Mouse (Mus musculus): ENCODE results near the gene Zfp408. TPM values are rescaled to one million over a fixed set of nuclear protein-coding genes. Genes with fewer than 3 reads are reported as not detected.
"Not testable (repeated sequence)": the region's sequence is repeated elsewhere in the genome, so short reads cannot be mapped to it uniquely, and the experiment has no call there.

Zfp408 gene
- polyA plus RNA-seq, 1 experiment = 52.2 TPM

DNA sequence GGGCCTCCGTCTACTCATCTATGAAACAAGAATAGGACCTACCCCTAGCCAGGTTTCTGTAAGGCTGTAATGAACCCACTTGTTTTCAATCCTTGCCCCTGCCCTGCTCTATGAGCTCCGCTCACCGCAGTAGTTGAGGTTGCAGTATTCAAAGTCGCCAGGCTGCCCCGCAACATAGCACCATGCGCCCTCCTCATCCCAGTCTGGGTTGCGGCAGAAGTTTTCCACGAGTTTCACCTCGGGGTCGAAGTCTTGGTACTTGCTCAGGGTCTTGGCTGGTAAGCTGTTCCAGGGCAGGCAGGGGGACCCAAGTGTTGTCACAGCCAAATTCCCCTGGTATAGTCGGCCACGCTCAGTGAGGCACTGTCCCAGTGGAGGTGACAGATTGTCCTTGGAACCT lies 19.2 kb downstream of the Zfp408 start:
- no peak overlapping the region for H3K27ac ChIP-seq (ENCODE audit: control insufficient read depth, insufficient read depth, low read length)
- no peaks in the 10 kb centered on the region for H3K36me3 ChIP-seq (ENCODE audit: control insufficient read depth, insufficient read depth, low read length)
- WGBS = 94% methylated on average over 12 of the region's 12 CpGs
- H3K4me3 ChIP-seq (ENCODE audit: control insufficient read depth, insufficient read depth, low read length) = no peak overlapping the region
- TF ChIP-seq POLR2A (IDR thresholded peaks at IDR 0.05; ENCODE audit: control insufficient read depth, extremely low read depth, insufficient read depth, low read length, poor library complexity) (no peak), CTCF (IDR thresholded peaks at IDR 0.05; ENCODE audit: borderline replicate concordance, control insufficient read depth, extremely low read depth, insufficient read depth, low read length, poor library complexity) (no peak)
- H3K4me1 ChIP-seq (replicated peaks; ENCODE audit: control insufficient read depth, insufficient read depth, low read length) = peaks cover 35% of the 10 kb centered on the region
- no peaks in the 10 kb centered on the region for H3K27me3 ChIP-seq (ENCODE audit: control insufficient read depth, insufficient read depth, low read length)
- DNase-seq = no peak

DNA sequence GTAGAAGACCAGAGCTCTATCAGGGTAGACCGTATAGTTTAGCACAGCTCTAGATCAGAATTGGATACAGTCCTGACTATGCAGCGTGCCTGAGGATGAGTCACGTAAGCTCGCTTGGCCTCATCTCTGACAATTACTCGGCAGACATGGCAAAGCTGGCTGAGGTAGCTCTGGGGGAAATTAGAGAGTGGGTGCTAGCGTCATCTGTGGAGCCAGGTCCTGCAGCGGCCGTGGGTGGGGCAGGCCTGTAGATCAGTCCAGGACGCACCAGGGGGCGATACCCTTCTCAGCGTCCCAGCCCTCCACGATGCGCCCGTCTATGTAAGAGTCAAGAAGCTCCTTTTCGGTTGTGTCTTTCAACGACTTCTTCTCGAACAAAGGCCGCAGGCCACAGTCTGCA lies 19.9 kb downstream of the Zfp408 start:
- 83% methylated on average over 18 of the region's 18 CpGs for WGBS
- peak; percentile 24 for DNase-seq
- H3K27me3 ChIP-seq (ENCODE audit: control insufficient read depth, insufficient read depth, low read length) = no peaks in the 10 kb centered on the region
- no peak overlapping the region for H3K4me3 ChIP-seq (ENCODE audit: control insufficient read depth, insufficient read depth, low read length)
- TF ChIP-seq CTCF (IDR thresholded peaks at IDR 0.05; ENCODE audit: borderline replicate concordance, control insufficient read depth, extremely low read depth, insufficient read depth, low read length, poor library complexity) = peak; percentile 42; the same call in 1 of the 2 replicates
- 0 out of 2 replicates have a peak, but pooled peaks have one; percentile 26 for TF ChIP-seq POLR2A (IDR thresholded peaks at IDR 0.05; ENCODE audit: control insufficient read depth, extremely low read depth, insufficient read depth, low read length, poor library complexity)
- H3K27ac ChIP-seq (ENCODE audit: control insufficient read depth, insufficient read depth, low read length) = no peak overlapping the region
- H3K36me3 ChIP-seq (ENCODE audit: control insufficient read depth, insufficient read depth, low read length) = no peaks in the 10 kb centered on the region
- peaks cover 29% of the 10 kb centered on the region for H3K4me1 ChIP-seq (replicated peaks; ENCODE audit: control insufficient read depth, insufficient read depth, low read length)

DNA sequence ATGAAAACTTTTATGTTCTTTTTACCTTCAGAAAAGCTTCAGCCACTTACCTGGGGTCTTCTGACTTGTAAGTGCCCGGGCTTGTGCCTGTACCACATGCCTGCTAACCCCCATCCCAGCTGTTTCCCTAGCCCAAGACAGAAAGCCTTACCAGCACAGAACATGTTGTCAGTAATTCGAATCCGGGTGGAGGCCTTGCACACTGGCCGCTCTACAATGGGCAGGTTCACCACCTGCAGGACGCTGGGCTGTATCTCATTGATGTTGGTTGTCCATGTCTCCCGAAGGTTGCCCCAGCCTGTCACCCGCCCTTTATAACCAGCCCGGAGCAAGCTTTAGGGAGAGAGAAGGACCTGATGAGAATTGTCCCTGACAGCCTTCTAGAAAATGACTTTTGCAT lies 21.4 kb downstream of the Zfp408 start:
- Histone ChIP-seq H3K4me3 (ENCODE audit: control insufficient read depth, insufficient read depth, low read length) (no peak overlapping the region), H3K36me3 (ENCODE audit: control insufficient read depth, insufficient read depth, low read length) (no peaks in the 10 kb centered on the region), H3K27ac (ENCODE audit: control insufficient read depth, insufficient read depth, low read length) (no peak overlapping the region), H3K4me1 (replicated peaks; ENCODE audit: control insufficient read depth, insufficient read depth, low read length) (peaks cover 14% of the 10 kb centered on the region), H3K27me3 (ENCODE audit: control insufficient read depth, insufficient read depth, low read length) (no peaks in the 10 kb centered on the region)
- no peak for DNase-seq
- 96% methylated on average over 8 of the region's 8 CpGs for WGBS
- TF ChIP-seq CTCF (IDR thresholded peaks at IDR 0.05; ENCODE audit: borderline replicate concordance, control insufficient read depth, extremely low read depth, insufficient read depth, low read length, poor library complexity) = no peak
- no peak for TF ChIP-seq POLR2A (IDR thresholded peaks at IDR 0.05; ENCODE audit: control insufficient read depth, extremely low read depth, insufficient read depth, low read length, poor library complexity)

DNA sequence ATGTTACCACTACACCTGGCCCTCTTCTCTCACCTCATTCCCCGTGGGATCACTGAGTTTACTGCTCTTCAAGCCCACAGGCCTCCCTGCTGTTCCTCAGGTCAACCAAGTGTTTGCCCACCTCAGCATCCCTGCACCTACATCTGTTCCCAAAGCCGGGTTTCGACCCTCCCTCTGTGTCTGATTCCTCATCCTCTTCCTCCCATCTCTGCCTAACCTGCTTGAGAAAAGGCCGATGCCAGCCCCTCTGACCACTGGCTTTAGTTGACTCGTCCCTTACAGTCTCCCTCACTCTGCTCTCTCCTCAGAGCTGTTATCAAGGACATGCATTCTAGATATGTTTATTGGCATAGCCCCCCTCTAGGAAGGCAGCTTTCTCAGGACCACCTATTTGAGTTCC lies 22.1 kb downstream of the Zfp408 start:
- 88% methylated on average over 5 of the region's 5 CpGs for WGBS
- DNase-seq = no peak
- no peak for TF ChIP-seq CTCF (IDR thresholded peaks at IDR 0.05; ENCODE audit: borderline replicate concordance, control insufficient read depth, extremely low read depth, insufficient read depth, low read length, poor library complexity)
- no peak for TF ChIP-seq POLR2A (IDR thresholded peaks at IDR 0.05; ENCODE audit: control insufficient read depth, extremely low read depth, insufficient read depth, low read length, poor library complexity)
- Histone ChIP-seq H3K27ac (ENCODE audit: control insufficient read depth, insufficient read depth, low read length) (no peak overlapping the region), H3K27me3 (ENCODE audit: control insufficient read depth, insufficient read depth, low read length) (no peaks in the 10 kb centered on the region), H3K4me3 (ENCODE audit: control insufficient read depth, insufficient read depth, low read length) (no peak overlapping the region), H3K36me3 (ENCODE audit: control insufficient read depth, insufficient read depth, low read length) (no peaks in the 10 kb centered on the region), H3K4me1 (replicated peaks; ENCODE audit: control insufficient read depth, insufficient read depth, low read length) (peaks cover 7% of the 10 kb centered on the region)

DNA sequence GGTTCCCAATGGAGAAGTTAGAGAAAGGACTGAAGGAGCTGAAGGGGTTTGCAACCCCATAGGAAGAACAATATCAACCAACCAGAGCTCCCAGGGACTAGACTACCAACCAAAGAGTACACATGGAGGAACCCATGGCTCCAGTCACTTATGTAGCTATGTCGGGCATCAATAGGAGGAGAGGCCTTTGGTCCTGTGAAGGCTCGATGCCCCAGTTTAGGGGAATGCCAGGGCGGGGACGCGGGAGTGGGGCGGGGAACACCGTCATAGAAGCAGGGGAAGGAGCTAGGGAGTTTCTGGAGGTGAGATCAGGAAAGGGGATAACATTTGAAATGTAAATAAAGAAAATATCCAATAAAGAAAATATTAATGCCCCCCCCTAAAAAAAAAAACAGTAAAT lies 26.2 kb downstream of the Zfp408 start:
- not testable (repeated sequence) for H3K4me1 ChIP-seq (replicated peaks; ENCODE audit: control insufficient read depth, insufficient read depth, low read length); H3K27me3 ChIP-seq (ENCODE audit: control insufficient read depth, insufficient read depth, low read length); H3K27ac ChIP-seq (ENCODE audit: control insufficient read depth, insufficient read depth, low read length); H3K4me3 ChIP-seq (ENCODE audit: control insufficient read depth, insufficient read depth, low read length); DNase-seq
- 94% methylated on average over 7 of the region's 7 CpGs for WGBS
- peaks cover 25% of the 10 kb centered on the region for H3K36me3 ChIP-seq (ENCODE audit: control insufficient read depth, insufficient read depth, low read length)

DNA sequence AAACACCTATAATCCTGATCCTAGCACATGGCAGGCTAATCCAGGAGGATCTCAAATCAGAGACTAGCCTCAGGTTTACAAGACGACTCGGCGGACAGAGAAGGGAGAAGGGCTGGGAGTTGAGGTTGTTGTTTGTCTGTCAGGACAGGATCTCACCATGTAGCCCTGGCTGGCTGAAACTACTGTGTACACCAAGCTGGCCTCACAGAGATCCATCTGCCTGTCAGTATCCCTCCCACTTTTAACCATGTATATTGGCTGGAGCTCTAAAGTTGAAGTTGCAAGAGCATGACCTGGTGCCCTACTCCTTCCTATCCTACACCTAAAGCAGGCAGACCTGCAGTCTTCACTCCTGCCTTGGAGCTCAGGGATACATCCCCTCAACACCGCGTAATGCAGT lies 27.2 kb downstream of the Zfp408 start:
- no peak overlapping the region for H3K4me3 ChIP-seq (ENCODE audit: control insufficient read depth, insufficient read depth, low read length)
- no peaks in the 10 kb centered on the region for H3K4me1 ChIP-seq (replicated peaks; ENCODE audit: control insufficient read depth, insufficient read depth, low read length)
- H3K27ac ChIP-seq (ENCODE audit: control insufficient read depth, insufficient read depth, low read length) = no peak overlapping the region
- no peak for DNase-seq
- 97% methylated on average over 5 of the region's 5 CpGs for WGBS
- no peaks in the 10 kb centered on the region for H3K27me3 ChIP-seq (ENCODE audit: control insufficient read depth, insufficient read depth, low read length)
- TF ChIP-seq POLR2A (IDR thresholded peaks at IDR 0.05; ENCODE audit: control insufficient read depth, extremely low read depth, insufficient read depth, low read length, poor library complexity) = no peak
- peaks cover 35% of the 10 kb centered on the region for H3K36me3 ChIP-seq (ENCODE audit: control insufficient read depth, insufficient read depth, low read length)

DNA sequence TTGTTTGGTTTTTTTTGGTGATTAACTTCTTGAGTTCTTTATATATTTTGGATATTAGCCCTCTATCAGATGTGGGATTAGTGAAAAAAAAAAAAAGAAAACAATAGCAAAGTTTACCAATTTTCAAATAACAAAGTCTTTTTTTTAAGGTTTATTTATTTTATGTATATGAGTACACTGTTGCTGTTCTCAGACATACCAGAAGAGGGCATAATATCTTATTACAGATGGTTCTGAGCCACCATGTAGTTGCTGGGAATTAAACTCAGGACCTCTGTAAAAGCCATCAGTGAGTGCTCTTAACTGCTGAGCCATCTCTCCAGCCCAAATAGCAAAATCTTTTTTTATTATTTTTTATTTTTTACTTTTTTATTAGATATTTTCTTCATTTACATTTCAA lies 40.2 kb downstream of the Zfp408 start:
- H3K36me3 ChIP-seq (ENCODE audit: control insufficient read depth, insufficient read depth, low read length) = peaks cover 51% of the 10 kb centered on the region
- not testable (repeated sequence) for DNase-seq

More for the DNA sequence above, 40.2 kb downstream of the Zfp408 start:
- not testable (repeated sequence) for H3K4me1 ChIP-seq (replicated peaks; ENCODE audit: control insufficient read depth, insufficient read depth, low read length); H3K4me3 ChIP-seq (ENCODE audit: control insufficient read depth, insufficient read depth, low read length); H3K27ac ChIP-seq (ENCODE audit: control insufficient read depth, insufficient read depth, low read length); H3K27me3 ChIP-seq (ENCODE audit: control insufficient read depth, insufficient read depth, low read length)

Measured in thymus, adult 2 months (tissue).